Mouse (Mus musculus): ENCODE measurements at regions not wholly inside any gene's neighbourhood (a gene's known extent, or its start where the extent isn't known, plus 50 kb on each side); places are given as distances from the start of the nearest gene placed in this dataset.
A peak's percentile ranks its signal among the peaks of the same experiment; 100 is the strongest.

- DNase-seq (ENCODE audit: low spot score), result peak; percentile 91
Measured at GRCm38 (mm10) chr6:31216206-31217059, 182.1 kb upstream of the Mkln1 start.

- DNase-seq (ENCODE audit: low spot score), result peak; percentile 53
Measured at GRCm38 (mm10) chr6:31217060-31217541, 181.4 kb upstream of the Mkln1 start.

- DNase-seq (ENCODE audit: low spot score), result peak; percentile 54
Measured at GRCm38 (mm10) chr6:31217641-31218138, 180.8 kb upstream of the Mkln1 start.

GRCm38 (mm10) chr6:31218139-31218750 is 180.3 kb upstream of the Mkln1 start:
- peak; percentile 53 for DNase-seq (ENCODE audit: low spot score)

- no peak for DNase-seq (ENCODE audit: low spot score)
Measured at GRCm38 (mm10) chr6:31218880-31219279, 179.7 kb upstream of the Mkln1 start.

- DNase-seq (ENCODE audit: low spot score), result no peak
Measured at GRCm38 (mm10) chr6:31219736-31220135, 178.8 kb upstream of the Mkln1 start.

- peak; percentile 81 for DNase-seq (ENCODE audit: low spot score)
Measured at GRCm38 (mm10) chr6:31220184-31220931, 178.2 kb upstream of the Mkln1 start.

GRCm38 (mm10) chr6:31221490-31221889 is 177.0 kb upstream of the Mkln1 start:
- no peak for DNase-seq (ENCODE audit: low spot score)

GRCm38 (mm10) chr6:31222024-31222579 is 176.4 kb upstream of the Mkln1 start:
- DNase-seq (ENCODE audit: low spot score), result no peak

- DNase-seq (ENCODE audit: low spot score), result no peak
Measured at GRCm38 (mm10) chr6:31227406-31227805, 171.1 kb upstream of the Mkln1 start.

GRCm38 (mm10) chr6:31228061-31228460 is 170.5 kb upstream of the Mkln1 start:
- DNase-seq (ENCODE audit: low spot score), result no peak

GRCm38 (mm10) chr6:31231821-31232220 is 166.7 kb upstream of the Mkln1 start:
- DNase-seq (ENCODE audit: low spot score), result no peak

- no peak for DNase-seq (ENCODE audit: low spot score)
Measured at GRCm38 (mm10) chr6:31233252-31233993, 165.1 kb upstream of the Mkln1 start.

GRCm38 (mm10) chr6:31240051-31240450 is 158.5 kb upstream of the Mkln1 start:
- DNase-seq (ENCODE audit: low spot score), result no peak

GRCm38 (mm10) chr6:31250526-31250925 is 148.0 kb upstream of the Mkln1 start:
- DNase-seq (ENCODE audit: low spot score), result no peak

- DNase-seq (ENCODE audit: low spot score), result no peak
Measured at GRCm38 (mm10) chr6:31253251-31253935, 145.1 kb upstream of the Mkln1 start.

- no peak for DNase-seq (ENCODE audit: low spot score)
Measured at GRCm38 (mm10) chr6:31260645-31261345, 137.7 kb upstream of the Mkln1 start.

- no peak for DNase-seq (ENCODE audit: low spot score)
Measured at GRCm38 (mm10) chr6:31261797-31262540, 136.6 kb upstream of the Mkln1 start.

GRCm38 (mm10) chr6:31262651-31263050 is 135.9 kb upstream of the Mkln1 start:
- no peak for DNase-seq (ENCODE audit: low spot score)
